ENCODE assay signal across 1 mouse cellular context in genomic region chr11:46697433-46698277, GRCm38 (mm10).
TF ChIP-seq lines count a peak whose summit lies in the region.

No protein-coding gene starts in this region.

TF ChIP-seq in CH12.LX, 34 proteins besides CTCF, POLR2A, EP300 and RAD21 (continued from another document):
- TF ChIP-seq E2F4 (IDR thresholded peaks at IDR 0.05; ENCODE audit: insufficient replicate concordance, low read depth, low read length) (no peak), CHD1 (IDR thresholded peaks at IDR 0.05; ENCODE audit: low read depth, low read length) (peak; percentile 61), MEF2A (IDR thresholded peaks at IDR 0.05; ENCODE audit: borderline replicate concordance, low read depth, low read length) (peak; percentile 20; the same call in 1 of the 2 replicates), TCF12 (IDR thresholded peaks at IDR 0.05; ENCODE audit: low read depth, low read length) (peak; percentile 47; the same call in 1 of the 2 replicates), USF1 (IDR thresholded peaks at IDR 0.05; ENCODE audit: low read depth, low read length) (no peak), MYC (IDR thresholded peaks at IDR 0.05; ENCODE audit: low read depth, low read length) (peak; percentile 95), MAZ (IDR thresholded peaks at IDR 0.05; ENCODE audit: low read depth, low read length) (no peak), UBTF (IDR thresholded peaks at IDR 0.05; ENCODE audit: low read depth, low read length) (no peak; the same call in 1 of the 2 replicates), JUN (IDR thresholded peaks at IDR 0.05; ENCODE audit: insufficient read depth, low read depth, low read length) (no peak), ELF1 (IDR thresholded peaks at IDR 0.05; ENCODE audit: low read depth, low read length) (no peak)
